Mouse (Mus musculus) ES-E14 (cell line): ENCODE results near the gene Olfr12.

Experiments
- CHD2 ChIP-seq: IDR thresholded peaks from 2 replicates; pipeline ENCODE4 v1.6.1; 2014; ENCODE audit warnings: mild to moderate bottlenecking, low read depth, low read length, inconsistent platforms
- HCFC1 ChIP-seq: IDR thresholded peaks from 2 replicates; pipeline ENCODE4 v1.6.1; 2012; ENCODE audit warnings: low read length, inconsistent platforms, borderline replicate concordance; ENCODE audit not compliant: insufficient read depth
- MAFK ChIP-seq: IDR thresholded peaks from 2 replicates; pipeline ENCODE4 v1.6.1; 2014; ENCODE audit warnings: mild to moderate bottlenecking, low read depth, low read length, inconsistent platforms; ENCODE audit not compliant: insufficient read depth
- ZC3H11A ChIP-seq: IDR thresholded peaks from 2 replicates; pipeline ENCODE4 v1.6.1; 2012; ENCODE audit warnings: low read depth, mild to moderate bottlenecking, inconsistent platforms, low read length, borderline replicate concordance
- ZNF384 ChIP-seq: IDR thresholded peaks from 2 replicates; pipeline ENCODE4 v1.6.1; 2012; ENCODE audit warnings: low read depth, low read length, inconsistent platforms

GRCm38 (mm10) chr1:92648673-92649072 lies 31.1 kb downstream of the Olfr12 start, which contains the start of gene Otos:
- TF ChIP-seq CHD2 (no peak), MAFK (no peak), ZC3H11A (no peak), ZNF384 (no peak), HCFC1 (no peak)
